Comparison of ENCODE assay signal across 21 mouse cellular contexts in the genomic region with DNA sequence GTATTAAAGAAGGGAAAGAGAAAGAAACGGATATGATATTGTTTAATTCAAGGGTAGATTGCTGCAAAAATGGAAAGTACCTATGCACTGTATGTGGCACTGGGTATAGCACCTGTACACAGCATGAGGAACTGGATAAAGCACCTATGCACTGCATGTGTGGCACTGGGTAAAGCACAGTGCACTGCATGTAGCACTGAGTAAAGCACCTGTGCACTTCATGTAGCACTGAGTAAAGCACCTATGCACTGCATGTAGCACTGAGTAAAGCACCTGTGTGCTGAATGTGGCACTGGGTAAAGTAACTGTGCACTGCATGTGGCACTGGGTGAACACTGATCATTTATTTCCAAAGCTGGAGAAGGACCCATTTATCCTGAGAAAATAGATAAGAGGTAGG.
DNase-seq lines count a peak whose midpoint lies in the region; ATAC-seq lines count a peak whose summit lies in the region.
"Had no signal": no experiment of that assay in that cellular context is flagged by ENCODE, and none has a peak within 500 bp of the region (broad histone marks: within the 10 kb centered on the region; RNA-seq: fewer than 3 reads in every experiment).

No protein-coding gene starts in this region.

- H3K36me3 ChIP-seq in forebrain, embryonic 13.5 days (ENCODE audit: poor library complexity, severe bottlenecking): no peaks in the 10 kb centered on the region
- H3K36me3 ChIP-seq in forebrain, embryonic 11.5 days (ENCODE audit: control insufficient read depth, insufficient read depth, low read length): no peaks in the 10 kb centered on the region
- no peaks in the 10 kb centered on the region for H3K36me3 ChIP-seq in hindbrain, embryonic 15.5 days
- H3K36me3 ChIP-seq in hindbrain, embryonic 10.5 days: no peaks in the 10 kb centered on the region
- H3K36me3 ChIP-seq in midbrain, embryonic 13.5 days: no peaks in the 10 kb centered on the region
- H3K36me3 ChIP-seq in midbrain, embryonic 10.5 days: no peaks in the 10 kb centered on the region
- H3K36me3 ChIP-seq: embryonic facial prominence, embryonic 13.5 days; embryonic facial prominence, embryonic 15.5 days; forebrain, embryonic 10.5 days had no signal

- 0 out of 2 replicates have a peak, but pooled peaks have one; percentile 21 for ATAC-seq in forebrain, embryonic 13.5 days
- ATAC-seq in forebrain, embryonic 11.5 days (replicated peaks; ENCODE audit: low FRiP score): no peak
- 0 out of 2 replicates have a peak, but pooled peaks have one; percentile 54 for ATAC-seq in hindbrain, embryonic 15.5 days (ENCODE audit: low FRiP score, low read depth)
- ATAC-seq in midbrain, embryonic 13.5 days: 0 out of 2 replicates have a peak, but pooled peaks have one; percentile 37
- ATAC-seq: forebrain, embryonic 14.5 days had no signal

- H3K4me2 ChIP-seq in forebrain, embryonic 13.5 days: no peak overlapping the region
- H3K4me2 ChIP-seq in forebrain, embryonic 11.5 days (ENCODE audit: low read depth, low read length, severe bottlenecking): no peak overlapping the region
- no peak overlapping the region for H3K4me2 ChIP-seq in hindbrain, embryonic 15.5 days
- H3K4me2 ChIP-seq in midbrain, embryonic 13.5 days (replicated peaks): no peak overlapping the region
- H3K4me2 ChIP-seq: embryonic facial prominence, embryonic 13.5 days; embryonic facial prominence, embryonic 15.5 days had no signal

- H3K9ac ChIP-seq in forebrain, embryonic 13.5 days: no peak overlapping the region
- no peak overlapping the region for H3K9ac ChIP-seq in forebrain, embryonic 11.5 days (ENCODE audit: low read length)
- H3K9ac ChIP-seq in hindbrain, embryonic 15.5 days: no peak overlapping the region
- H3K9ac ChIP-seq in midbrain, embryonic 13.5 days (replicated peaks): no peak overlapping the region
- H3K9ac ChIP-seq: embryonic facial prominence, embryonic 13.5 days; embryonic facial prominence, embryonic 15.5 days had no signal

- no peak overlapping the region for H3K4me3 ChIP-seq in forebrain, embryonic 13.5 days
- H3K4me3 ChIP-seq in forebrain, embryonic 11.5 days (ENCODE audit: low read depth, low read length): no peak overlapping the region
- H3K4me3 ChIP-seq in hindbrain, embryonic 15.5 days: no peak overlapping the region
- H3K4me3 ChIP-seq in hindbrain, embryonic 10.5 days: no peak overlapping the region
- no peak overlapping the region for H3K4me3 ChIP-seq in midbrain, embryonic 13.5 days (replicated peaks)
- H3K4me3 ChIP-seq in midbrain, embryonic 10.5 days: no peak overlapping the region
- H3K4me3 ChIP-seq: embryonic facial prominence, embryonic 13.5 days; embryonic facial prominence, embryonic 15.5 days; erythroblast, embryonic 14.5 days; forebrain, embryonic 10.5 days had no signal

- H3K27ac ChIP-seq in forebrain, embryonic 13.5 days: no peak overlapping the region
- no peak overlapping the region for H3K27ac ChIP-seq in forebrain, embryonic 11.5 days (ENCODE audit: low read depth, low read length)
- no peak overlapping the region for H3K27ac ChIP-seq in hindbrain, embryonic 15.5 days (replicated peaks)
- H3K27ac ChIP-seq in hindbrain, embryonic 10.5 days: no peak overlapping the region
- no peak overlapping the region for H3K27ac ChIP-seq in midbrain, embryonic 13.5 days
- H3K27ac ChIP-seq in midbrain, embryonic 10.5 days (replicated peaks): no peak overlapping the region
- H3K27ac ChIP-seq: embryonic facial prominence, embryonic 13.5 days; embryonic facial prominence, embryonic 15.5 days; forebrain, embryonic 10.5 days had no signal

- H3K27me3 ChIP-seq in forebrain, embryonic 13.5 days: no peaks in the 10 kb centered on the region
- no peaks in the 10 kb centered on the region for H3K27me3 ChIP-seq in forebrain, embryonic 11.5 days (ENCODE audit: control insufficient read depth, insufficient read depth, low read length)
- no peaks in the 10 kb centered on the region for H3K27me3 ChIP-seq in hindbrain, embryonic 15.5 days
- H3K27me3 ChIP-seq in hindbrain, embryonic 10.5 days (ENCODE audit: insufficient read depth, poor library complexity, severe bottlenecking): no peaks in the 10 kb centered on the region
- H3K27me3 ChIP-seq in midbrain, embryonic 13.5 days: no peaks in the 10 kb centered on the region
- H3K27me3 ChIP-seq in midbrain, embryonic 10.5 days (ENCODE audit: low read depth, poor library complexity, severe bottlenecking): no peaks in the 10 kb centered on the region
- H3K27me3 ChIP-seq: embryonic facial prominence, embryonic 13.5 days; embryonic facial prominence, embryonic 15.5 days had no signal

- WGBS in forebrain, embryonic 13.5 days: 83% methylated on average over 1 of the region's 1 CpGs
- 89% methylated on average over 1 of the region's 1 CpGs for WGBS in forebrain, embryonic 11.5 days
- 79% methylated on average over 1 of the region's 1 CpGs for WGBS in hindbrain, embryonic 15.5 days
- 86% methylated on average over 1 of the region's 1 CpGs for whole genome bisulfite sequencing in hindbrain, embryonic 10.5 days
- 93% methylated on average over 1 of the region's 1 CpGs for WGBS in midbrain, embryonic 13.5 days
- WGBS in midbrain, embryonic 10.5 days: 83% methylated on average over 1 of the region's 1 CpGs

- H3K9me3 ChIP-seq in forebrain, embryonic 13.5 days (replicated peaks): no peaks in the 10 kb centered on the region
- H3K9me3 ChIP-seq in forebrain, embryonic 11.5 days (ENCODE audit: control insufficient read depth, low read length): no peaks in the 10 kb centered on the region
- H3K9me3 ChIP-seq in hindbrain, embryonic 15.5 days: no peaks in the 10 kb centered on the region
- H3K9me3 ChIP-seq in hindbrain, embryonic 10.5 days: no peaks in the 10 kb centered on the region
- no peaks in the 10 kb centered on the region for H3K9me3 ChIP-seq in midbrain, embryonic 13.5 days
- H3K9me3 ChIP-seq in midbrain, embryonic 10.5 days (replicated peaks): no peaks in the 10 kb centered on the region
- H3K9me3 ChIP-seq: embryonic facial prominence, embryonic 13.5 days; embryonic facial prominence, embryonic 15.5 days; forebrain, embryonic 10.5 days had no signal

- DNase-seq in forebrain, embryonic 11.5 days (ENCODE audit: low spot score): no peak
- no peak for DNase-seq in hindbrain, embryonic 10.5 days (ENCODE audit: low spot score)
- DNase-seq in midbrain, embryonic 10.5 days (ENCODE audit: low spot score): no peak
- DNase-seq: adrenal gland, adult 2 months; adrenal gland, postnatal 10 days; adrenal gland, postnatal 25 days; cerebellum, adult 11 months; cerebellum, adult 18-20 months; cerebellum, adult 8-10 months; cerebellum, adult 9-11 months; cerebellum, postnatal 14 days; cerebellum, postnatal 36 days; embryo, embryonic 11 days had no signal

- no peaks in the 10 kb centered on the region for H3K4me1 ChIP-seq in forebrain, embryonic 13.5 days
- no peaks in the 10 kb centered on the region for H3K4me1 ChIP-seq in forebrain, embryonic 11.5 days (replicated peaks; ENCODE audit: control insufficient read depth, insufficient read depth, low read length)
- no peaks in the 10 kb centered on the region for H3K4me1 ChIP-seq in hindbrain, embryonic 15.5 days (replicated peaks)
- H3K4me1 ChIP-seq in hindbrain, embryonic 10.5 days (replicated peaks): no peaks in the 10 kb centered on the region
- H3K4me1 ChIP-seq in midbrain, embryonic 13.5 days (replicated peaks): no peaks in the 10 kb centered on the region
- no peaks in the 10 kb centered on the region for H3K4me1 ChIP-seq in midbrain, embryonic 10.5 days
- H3K4me1 ChIP-seq: embryonic facial prominence, embryonic 13.5 days; embryonic facial prominence, embryonic 15.5 days; forebrain, embryonic 10.5 days had no signal
